Mouse (Mus musculus) erythroblast, embryonic 14.5 days (primary cell): Measurements from ENCODE around the gene Lefty1.

Experiments
- GATA1 ChIP-seq: IDR thresholded peaks from 2 replicates; pipeline ENCODE4 v1.6.1; 2012; ENCODE audit warnings: low read length, inconsistent platforms, mixed read lengths
- TAL1 ChIP-seq: IDR thresholded peaks from 3 replicates; pipeline ENCODE4 v1.6.1; 2012; ENCODE audit warnings: low read length, inconsistent platforms, mixed read lengths

GRCm38 (mm10) chr1:180889172-180889571 is 45.6 kb upstream of the Lefty1 start:
- TF ChIP-seq GATA1, result no peak
- no peak for TF ChIP-seq TAL1
